Mouse (Mus musculus): Measurements from ENCODE around the gene Ldb2. TPM values are rescaled to one million over a fixed set of nuclear protein-coding genes. Genes with fewer than 3 reads are reported as not detected.

Ldb2 gene
- polyA plus RNA-seq, 1 experiment from 2014 or later: 4.9 TPM

GRCm38 (mm10) chr5:44754156-44754910 is 45.1 kb downstream of the Ldb2 start:
- Histone ChIP-seq H3K4me3 (ENCODE audit: low read depth, low read length) (no peak overlapping the region), H3K27me3 (ENCODE audit: insufficient read depth, low read length) (no peaks in the 10 kb centered on the region), H3K9ac (replicated peaks) (no peak overlapping the region), H3K9me3 (ENCODE audit: low read length) (no peaks in the 10 kb centered on the region), H3K36me3 (replicated peaks; ENCODE audit: insufficient read depth, low read length) (no peaks in the 10 kb centered on the region), H3K4me1 (ENCODE audit: insufficient read depth) (no peaks in the 10 kb centered on the region), H3K4me2 (ENCODE audit: low read depth, low read length) (no peak overlapping the region), H3K27ac (ENCODE audit: low read depth) (no peak overlapping the region)
- no peak for ATAC-seq
- 61% methylated on average over 1 of the region's 1 CpGs for WGBS (ENCODE audit: insufficient replicate concordance)
- no peak for DNase-seq
- no peak for TF ChIP-seq EP300 (IDR thresholded peaks at IDR 0.05; ENCODE audit: low read depth)
- TF ChIP-seq CTCF (IDR thresholded peaks at IDR 0.05; ENCODE audit: low read depth): no peak

- no peak overlapping the region for H3K27ac ChIP-seq (ENCODE audit: low read depth)
- WGBS (ENCODE audit: insufficient replicate concordance): 66% methylated on average over 1 of the region's 1 CpGs
- TF ChIP-seq EP300 (IDR thresholded peaks at IDR 0.05; ENCODE audit: low read depth) (no peak), CTCF (IDR thresholded peaks at IDR 0.05; ENCODE audit: low read depth) (no peak)
- no peaks in the 10 kb centered on the region for H3K27me3 ChIP-seq (ENCODE audit: insufficient read depth, low read length)
- H3K9me3 ChIP-seq (ENCODE audit: low read length): no peaks in the 10 kb centered on the region
- H3K36me3 ChIP-seq (replicated peaks; ENCODE audit: insufficient read depth, low read length): no peaks in the 10 kb centered on the region
- no peaks in the 10 kb centered on the region for H3K4me1 ChIP-seq (ENCODE audit: insufficient read depth)
- H3K4me2 ChIP-seq (ENCODE audit: low read depth, low read length): no peak overlapping the region
- no peak overlapping the region for H3K9ac ChIP-seq (replicated peaks)
- H3K4me3 ChIP-seq (ENCODE audit: low read depth, low read length): no peak overlapping the region
- DNase-seq (no peak), ATAC-seq (no peak)
Measured at GRCm38 (mm10) chr5:44745706-44746105, 53.8 kb downstream of the Ldb2 start.

DNA sequence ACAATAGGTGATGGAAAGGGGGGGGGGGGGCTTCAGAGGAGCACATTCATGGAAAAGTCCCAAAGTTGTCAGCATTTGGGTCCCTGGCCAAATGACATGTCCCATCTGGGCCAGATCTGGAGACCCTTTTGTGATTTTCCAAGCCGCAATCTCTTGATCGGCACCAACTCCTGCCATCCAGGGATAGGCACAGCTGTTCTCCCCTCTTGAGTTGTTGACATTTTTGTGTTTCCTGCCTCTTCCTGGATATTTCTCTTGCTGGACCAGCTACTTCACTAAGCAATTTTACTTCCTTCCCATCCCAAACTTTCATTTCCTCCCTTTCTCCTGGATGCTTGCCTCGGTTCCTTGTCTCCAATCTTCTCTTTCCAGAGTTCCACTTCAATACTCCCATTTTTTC is 63.1 kb downstream of the Ldb2 start:
- ATAC-seq: no peak
- no peak overlapping the region for H3K27ac ChIP-seq (ENCODE audit: low read depth)
- no peaks in the 10 kb centered on the region for H3K36me3 ChIP-seq (replicated peaks; ENCODE audit: insufficient read depth, low read length)
- H3K4me1 ChIP-seq (ENCODE audit: insufficient read depth): no peaks in the 10 kb centered on the region
- no peak overlapping the region for H3K4me3 ChIP-seq (ENCODE audit: low read depth, low read length)
- no peak overlapping the region for H3K9ac ChIP-seq (replicated peaks)
- TF ChIP-seq CTCF (IDR thresholded peaks at IDR 0.05; ENCODE audit: low read depth) (no peak), EP300 (IDR thresholded peaks at IDR 0.05; ENCODE audit: low read depth) (no peak)
- 85% methylated on average over 3 of the region's 3 CpGs for WGBS (ENCODE audit: insufficient replicate concordance)
- H3K4me2 ChIP-seq (ENCODE audit: low read depth, low read length): no peak overlapping the region
- no peak for DNase-seq
- H3K9me3 ChIP-seq (ENCODE audit: low read length): no peaks in the 10 kb centered on the region
- no peaks in the 10 kb centered on the region for H3K27me3 ChIP-seq (ENCODE audit: insufficient read depth, low read length)

- DNase-seq: no peak
- 79% methylated on average over 3 of the region's 3 CpGs for WGBS (ENCODE audit: insufficient replicate concordance)
Measured at GRCm38 (mm10) chr5:44734131-44734723, 65.3 kb downstream of the Ldb2 start.

GRCm38 (mm10) chr5:44729646-44730310 is 69.7 kb downstream of the Ldb2 start:
- 55% methylated on average over 8 of the region's 8 CpGs for WGBS (ENCODE audit: insufficient replicate concordance)
- H3K36me3 ChIP-seq (replicated peaks; ENCODE audit: insufficient read depth, low read length): no peaks in the 10 kb centered on the region
- no peak overlapping the region for H3K4me3 ChIP-seq (ENCODE audit: low read depth, low read length)
- TF ChIP-seq EP300 (IDR thresholded peaks at IDR 0.05; ENCODE audit: low read depth) (no peak), CTCF (IDR thresholded peaks at IDR 0.05; ENCODE audit: low read depth) (no peak)
- DNase-seq: no peak
- H3K27ac ChIP-seq (ENCODE audit: low read depth): no peak overlapping the region
- no peaks in the 10 kb centered on the region for H3K4me1 ChIP-seq (ENCODE audit: insufficient read depth)
- H3K27me3 ChIP-seq (ENCODE audit: insufficient read depth, low read length): no peaks in the 10 kb centered on the region
- no peak overlapping the region for H3K9ac ChIP-seq (replicated peaks)
- H3K9me3 ChIP-seq (ENCODE audit: low read length): no peaks in the 10 kb centered on the region
- no peak for ATAC-seq
- H3K4me2 ChIP-seq (ENCODE audit: low read depth, low read length): no peak overlapping the region

More at GRCm38 (mm10) chr5:44734131-44734723, 65.3 kb downstream of the Ldb2 start:
- no peak overlapping the region for H3K27ac ChIP-seq (ENCODE audit: low read depth)
- H3K27me3 ChIP-seq (ENCODE audit: insufficient read depth, low read length): no peaks in the 10 kb centered on the region
- H3K9ac ChIP-seq (replicated peaks): no peak overlapping the region
- no peaks in the 10 kb centered on the region for H3K36me3 ChIP-seq (replicated peaks; ENCODE audit: insufficient read depth, low read length)
- H3K4me1 ChIP-seq (ENCODE audit: insufficient read depth): no peaks in the 10 kb centered on the region
- H3K4me2 ChIP-seq (ENCODE audit: low read depth, low read length): no peak overlapping the region
- TF ChIP-seq EP300 (IDR thresholded peaks at IDR 0.05; ENCODE audit: low read depth) (no peak), CTCF (IDR thresholded peaks at IDR 0.05; ENCODE audit: low read depth) (no peak)
- no peak for ATAC-seq
- no peak overlapping the region for H3K4me3 ChIP-seq (ENCODE audit: low read depth, low read length)
- no peaks in the 10 kb centered on the region for H3K9me3 ChIP-seq (ENCODE audit: low read length)

DNA sequence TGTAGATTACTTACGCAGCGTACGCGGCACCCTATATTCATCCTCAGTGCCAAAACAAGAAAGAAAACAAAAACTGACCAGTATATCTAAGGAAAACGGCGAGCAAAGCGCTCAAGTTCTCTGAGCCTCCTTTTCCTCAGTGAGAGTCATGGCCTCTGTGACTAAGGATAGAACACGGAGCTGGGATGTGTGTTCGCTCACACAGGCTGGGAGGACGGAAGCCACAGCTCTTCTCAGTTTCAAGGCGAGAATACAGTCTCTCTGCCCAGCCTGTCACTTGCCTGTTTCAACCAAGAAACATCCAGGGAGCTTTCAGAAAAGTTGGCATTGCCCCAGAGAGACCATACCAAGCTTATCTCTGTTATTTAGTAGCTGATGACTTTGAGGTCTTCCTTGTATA is 71.5 kb downstream of the Ldb2 start:
- no peaks in the 10 kb centered on the region for H3K4me1 ChIP-seq (ENCODE audit: insufficient read depth)
- 78% methylated on average over 11 of the region's 11 CpGs for WGBS (ENCODE audit: insufficient replicate concordance)
- ATAC-seq (no peak), DNase-seq (no peak)
- H3K9ac ChIP-seq (replicated peaks): no peak overlapping the region
- no peaks in the 10 kb centered on the region for H3K27me3 ChIP-seq (ENCODE audit: insufficient read depth, low read length)
- no peaks in the 10 kb centered on the region for H3K36me3 ChIP-seq (replicated peaks; ENCODE audit: insufficient read depth, low read length)
- no peak overlapping the region for H3K4me2 ChIP-seq (ENCODE audit: low read depth, low read length)
- no peak for TF ChIP-seq EP300 (IDR thresholded peaks at IDR 0.05; ENCODE audit: low read depth)
- TF ChIP-seq CTCF (IDR thresholded peaks at IDR 0.05; ENCODE audit: low read depth): no peak
- no peak overlapping the region for H3K4me3 ChIP-seq (ENCODE audit: low read depth, low read length)
- H3K9me3 ChIP-seq (ENCODE audit: low read length): no peaks in the 10 kb centered on the region
- H3K27ac ChIP-seq (ENCODE audit: low read depth): no peak overlapping the region

Measured in liver, postnatal 0 days (tissue).